Mouse (Mus musculus): Measurements from ENCODE around the gene Ngp.

The Ngp gene

DNA sequence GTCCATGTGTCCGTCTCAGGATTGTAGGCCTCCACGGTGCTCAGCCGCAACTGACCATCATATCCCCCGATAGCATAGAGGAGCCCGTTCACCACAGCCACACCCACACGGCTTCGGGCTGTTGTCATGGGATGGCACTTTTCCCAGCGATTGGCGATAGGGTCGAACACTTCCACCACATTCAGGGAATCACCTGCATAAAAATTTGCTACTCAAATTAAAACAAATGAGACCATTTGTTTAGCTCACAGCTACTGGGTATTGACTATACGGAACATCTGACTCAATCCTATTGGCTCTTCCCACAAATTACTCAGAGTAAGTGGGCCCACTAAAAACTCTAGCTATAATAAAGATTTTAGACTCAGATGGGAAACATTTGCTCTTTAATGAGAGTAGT, 16.5 kb downstream of the Ngp start:
- DNase-seq, result no peak

DNA sequence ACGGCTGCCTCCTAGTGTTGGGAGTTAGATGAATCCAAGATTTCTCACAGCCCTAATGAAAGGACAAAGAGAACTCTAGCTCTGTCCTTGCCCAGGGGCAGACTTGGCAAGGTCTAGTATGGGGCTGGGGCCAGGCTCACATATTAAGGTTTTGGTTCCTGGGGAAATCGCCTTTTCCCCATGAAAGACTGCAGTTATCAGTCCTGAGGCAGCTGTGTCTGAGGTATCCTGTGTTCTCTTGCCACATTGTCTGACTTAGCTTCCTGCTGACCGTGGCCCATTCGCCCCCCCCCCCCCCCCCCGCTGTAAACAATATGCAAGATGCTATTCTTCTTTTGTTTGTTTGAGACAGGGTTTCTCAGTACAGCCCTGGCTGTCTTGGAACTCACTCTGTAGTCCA, 20.5 kb downstream of the Ngp start:
- no peak for DNase-seq

DNA sequence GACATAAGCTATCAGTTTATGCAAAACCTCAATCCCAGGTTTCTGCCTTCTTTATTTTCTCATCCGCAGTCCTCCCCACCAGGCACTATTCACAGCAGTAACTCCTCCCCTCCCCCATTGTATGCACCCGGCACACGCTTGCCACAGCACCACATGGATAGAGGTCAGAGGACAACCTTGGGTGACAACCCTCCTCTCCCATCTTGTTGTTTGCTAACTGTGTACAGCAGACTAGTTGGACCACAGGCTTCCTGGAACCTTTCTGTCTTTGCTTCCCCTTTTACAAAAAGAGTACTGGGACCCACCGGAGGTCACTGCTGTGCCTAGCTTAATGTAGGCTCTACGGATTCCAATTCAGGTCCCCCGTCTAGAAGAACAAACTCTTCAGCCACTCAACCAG, 21.0 kb downstream of the Ngp start:
- no peak for DNase-seq

DNA sequence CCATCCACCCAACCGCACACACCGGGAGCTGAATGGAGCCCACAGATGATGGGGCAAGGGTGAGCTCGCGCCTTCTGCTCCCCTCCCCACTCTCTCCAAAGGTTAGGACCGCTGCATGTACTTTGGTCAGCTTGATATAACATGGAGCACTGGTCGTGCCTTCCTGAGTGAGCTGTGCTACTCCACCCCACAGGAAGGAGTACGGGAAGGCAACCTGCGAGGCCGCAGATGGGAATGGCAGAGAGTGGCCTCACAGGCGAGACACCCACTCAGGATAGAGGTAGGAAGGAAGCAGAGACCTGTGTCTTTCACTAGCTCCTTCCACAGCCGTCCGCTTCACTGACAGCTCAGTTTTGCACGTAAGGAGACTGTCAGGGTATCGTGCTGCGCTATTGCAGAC, 28.8 kb downstream of the Ngp start:
- DNase-seq, result no peak

DNA sequence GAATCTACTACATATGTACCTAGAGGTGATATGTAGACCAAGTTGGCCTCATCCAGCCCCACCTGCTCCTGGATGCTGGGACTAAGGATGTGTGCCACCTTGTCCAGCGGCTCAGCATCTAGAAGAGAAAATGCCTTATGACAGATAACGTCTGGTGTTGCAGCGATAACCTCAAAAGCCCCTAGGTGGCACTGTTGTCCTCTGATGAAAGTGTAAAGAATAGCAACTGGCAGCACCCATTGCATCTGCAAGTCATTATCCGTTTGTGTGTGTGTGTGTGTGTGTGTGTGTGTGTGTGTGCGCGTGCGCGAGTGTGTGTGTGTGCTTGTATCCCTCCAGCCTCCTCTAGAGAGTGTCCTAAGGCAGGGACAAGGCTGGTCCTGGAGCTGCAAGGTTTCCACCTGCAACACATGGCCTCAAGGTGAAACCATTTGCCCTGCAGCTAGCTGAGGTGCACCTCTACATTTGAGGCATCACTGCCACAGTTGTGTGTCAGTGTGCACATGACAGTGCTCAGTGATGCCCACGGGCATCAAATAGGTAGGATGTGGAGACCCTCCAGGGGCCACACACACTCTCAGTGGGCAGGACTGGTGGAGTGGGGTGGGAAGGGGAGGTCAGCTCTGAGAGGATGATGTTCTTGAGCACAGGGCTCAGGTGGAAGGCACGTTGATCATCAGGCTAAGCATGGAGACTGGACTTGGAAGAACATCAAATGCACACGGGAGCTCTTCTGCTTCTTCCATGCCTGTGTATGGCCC, 29.5 kb downstream of the Ngp start:
- DNase-seq, result peak; percentile 72

DNA sequence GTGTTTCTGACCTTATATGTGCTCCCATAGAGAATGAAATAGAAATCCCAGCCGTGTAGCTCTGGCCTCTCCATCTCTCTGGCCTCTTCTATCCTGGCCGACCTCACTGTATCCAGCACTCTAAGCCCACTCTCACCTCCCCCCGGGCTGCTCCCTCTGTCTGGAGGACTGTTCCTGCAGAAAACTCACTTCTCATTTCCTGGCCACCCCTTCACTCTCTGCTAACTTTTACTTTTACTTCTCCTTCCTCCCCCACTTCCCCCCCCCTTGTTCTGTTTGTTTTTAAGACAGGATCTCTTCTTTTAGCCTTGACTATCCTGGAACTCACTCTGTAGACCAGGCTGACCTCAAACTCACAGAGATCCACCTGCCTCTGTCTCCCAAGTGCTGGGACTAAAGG, 33.0 kb downstream of the Ngp start:
- no peak for DNase-seq

DNA sequence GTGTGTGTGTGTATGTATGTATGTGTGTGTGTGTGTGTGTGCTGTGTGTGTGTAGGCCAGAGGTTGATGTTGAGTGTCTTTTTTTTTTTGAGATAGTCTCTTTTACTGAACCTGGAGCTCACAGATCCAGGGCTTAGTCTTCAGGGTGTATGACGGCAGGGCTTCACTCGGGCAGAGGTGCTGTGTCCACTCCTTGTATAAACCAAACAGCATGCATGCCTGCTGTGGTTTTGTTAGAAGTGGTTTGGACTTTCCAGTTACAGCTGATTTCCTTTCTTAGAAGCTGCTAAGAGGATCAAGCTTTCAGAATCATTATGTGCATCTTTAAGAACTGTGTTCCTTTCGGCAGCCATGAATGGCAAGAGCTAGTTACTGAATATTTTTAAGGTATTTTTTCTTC, 38.4 kb downstream of the Ngp start:
- DNase-seq, result no peak

DNA sequence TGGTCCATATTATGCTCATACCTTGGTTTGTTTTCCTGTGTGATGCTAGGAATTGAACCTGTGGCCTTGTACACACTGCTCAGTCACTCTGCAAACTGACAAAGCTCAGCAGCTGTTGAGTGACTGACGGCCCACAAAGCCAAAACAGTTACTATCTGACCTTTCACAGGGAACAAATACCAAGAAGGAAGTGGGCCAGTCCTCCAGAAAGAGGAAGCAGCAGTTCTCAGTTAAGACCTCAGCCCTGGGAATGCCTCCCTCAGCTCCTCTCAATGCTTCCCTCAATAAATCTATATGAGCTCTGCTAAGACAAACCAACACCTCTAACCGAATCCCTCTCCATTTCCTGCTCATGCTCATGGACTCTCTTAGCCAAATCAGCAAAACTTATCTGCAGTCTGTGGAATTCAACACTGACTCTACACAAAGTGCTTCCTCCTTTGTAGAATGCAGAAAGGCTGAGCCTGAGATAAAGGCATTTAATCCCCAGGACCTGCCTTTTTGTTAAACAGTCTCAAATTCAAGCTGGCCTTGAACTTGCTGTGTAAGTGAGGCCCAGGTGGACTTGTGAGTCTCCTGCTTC, 39.7 kb downstream of the Ngp start:
- DNase-seq, result no peak

DNA sequence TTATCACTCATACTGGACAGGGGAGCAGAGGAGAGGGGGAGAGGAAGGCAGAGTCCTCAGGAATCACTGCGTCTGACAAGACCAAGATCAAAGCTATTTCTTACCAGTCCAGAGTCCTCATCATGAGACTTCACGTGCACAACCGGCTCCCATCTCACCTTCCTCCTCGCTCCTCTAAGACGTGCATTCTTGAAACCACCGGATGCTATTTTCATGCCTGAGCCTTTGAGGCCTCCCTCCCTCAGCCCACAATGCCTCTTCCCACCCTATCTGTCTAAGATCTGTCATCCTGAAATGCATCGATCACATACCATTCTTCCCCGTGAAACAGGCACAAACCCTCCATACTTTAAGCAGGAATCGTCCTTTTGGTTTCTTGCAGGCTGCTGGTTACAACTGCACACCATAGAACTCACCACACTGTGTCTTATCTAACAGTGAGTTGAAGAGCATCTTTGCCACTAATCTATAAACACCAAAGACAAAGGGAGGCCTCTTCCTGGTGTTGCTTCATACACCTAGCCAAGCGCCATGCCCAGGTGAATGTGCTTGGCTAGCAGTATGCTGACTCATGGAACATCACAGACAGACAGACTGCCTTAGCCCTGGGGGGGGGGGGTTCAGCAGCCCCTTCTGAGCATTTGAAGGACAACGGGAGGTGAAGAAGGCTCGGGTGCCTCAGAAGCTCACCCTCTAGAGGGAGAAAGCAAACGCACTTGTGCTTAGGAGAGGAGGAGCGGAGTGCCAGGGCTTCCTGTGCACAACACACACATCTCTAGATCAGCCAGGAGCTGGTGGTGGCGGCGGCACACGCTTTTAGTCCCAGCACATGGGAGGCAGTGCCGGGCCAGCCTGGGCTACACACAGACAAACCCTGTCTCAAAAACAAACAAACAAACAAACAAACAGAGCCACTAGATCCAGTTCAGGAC, 41.6 kb downstream of the Ngp start:
- DNase-seq, result no peak

DNA sequence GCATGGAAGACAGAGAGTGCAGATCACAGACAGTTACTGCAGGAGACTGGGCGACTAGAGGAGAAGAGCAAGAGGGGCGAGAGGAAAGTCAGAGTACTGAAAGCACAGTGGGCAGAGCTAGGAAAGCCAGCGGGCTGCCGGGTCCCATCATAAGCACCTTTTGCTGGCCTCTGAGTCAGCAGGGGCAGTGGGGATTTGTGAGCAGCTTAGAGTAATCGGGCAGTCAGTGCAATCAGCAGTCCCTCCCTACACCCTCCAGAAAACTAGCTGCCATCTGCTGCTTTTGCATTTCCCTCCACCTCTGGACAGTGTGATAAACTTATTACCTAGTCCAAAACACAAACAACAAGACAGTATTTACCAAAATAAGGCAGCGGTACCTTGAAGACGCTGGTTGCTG, 42.8 kb downstream of the Ngp start:
- DNase-seq, result no peak

DNA sequence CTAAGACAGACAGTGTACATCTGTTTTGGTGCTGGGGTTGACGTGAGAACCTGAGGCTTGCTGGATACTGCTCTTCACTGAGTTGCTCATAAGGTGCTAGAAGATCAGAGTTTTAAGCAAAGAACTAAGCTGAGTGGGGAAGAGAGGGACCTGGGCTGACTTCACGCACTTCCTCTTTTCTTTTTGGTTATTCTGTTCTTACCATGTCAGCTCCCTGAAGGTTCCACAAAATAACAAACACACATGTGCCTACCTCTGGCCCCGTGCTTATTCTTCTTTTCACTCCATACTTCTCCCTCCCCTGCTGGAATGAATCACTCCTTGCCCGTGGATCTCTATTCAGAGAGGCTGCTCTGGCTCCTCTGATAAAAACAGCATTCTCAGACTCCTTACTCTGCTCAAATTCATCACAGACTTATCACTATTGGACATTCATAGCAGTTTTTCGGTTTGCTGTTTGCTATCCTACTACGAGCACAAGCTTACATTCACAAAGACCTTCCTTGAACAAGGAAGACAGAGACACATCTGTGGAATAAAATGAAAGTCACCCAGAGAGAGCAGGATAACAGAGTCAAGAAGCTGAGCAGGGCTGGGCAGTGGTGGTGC, 44.5 kb downstream of the Ngp start:
- DNase-seq, result no peak

DNA sequence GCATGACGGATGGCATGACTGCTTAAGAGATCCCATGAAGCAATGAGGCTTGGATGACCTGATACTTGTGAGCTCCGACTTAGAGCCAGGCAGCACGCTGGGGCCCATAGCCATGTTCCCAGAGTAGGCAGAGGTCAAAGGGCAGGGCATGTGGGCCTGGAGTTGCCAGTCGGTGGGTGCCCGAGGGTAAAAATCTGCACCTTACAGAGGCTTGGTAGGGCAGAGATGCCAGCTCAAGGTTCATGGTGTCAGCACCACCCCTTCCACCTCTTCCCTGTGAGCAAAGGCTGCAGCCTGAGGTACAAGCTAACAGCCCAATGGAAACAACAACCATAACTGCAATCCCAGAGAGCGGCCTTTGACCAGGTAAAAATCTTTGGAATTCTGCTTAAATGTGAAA, 45.8 kb downstream of the Ngp start:
- DNase-seq, result no peak

DNA sequence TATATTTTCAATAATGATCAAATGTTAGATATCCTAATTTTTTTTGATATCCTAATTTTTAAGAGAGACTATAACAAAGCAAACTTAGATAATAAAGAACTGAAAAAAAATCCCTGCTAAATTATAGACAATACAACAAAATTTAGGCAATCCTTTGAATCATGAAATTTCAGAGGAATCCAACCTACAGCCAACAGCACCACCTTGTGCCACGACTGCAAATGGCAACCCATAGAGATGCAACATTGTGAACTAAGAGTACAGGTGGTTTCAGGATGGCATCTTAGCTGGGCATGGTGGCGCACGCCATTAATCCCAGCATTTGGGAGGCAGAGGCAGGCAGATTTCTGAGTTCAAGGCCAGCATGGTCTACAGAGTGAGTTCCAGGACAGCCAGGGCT, 46.6 kb downstream of the Ngp start:
- DNase-seq, result no peak

All from cerebellum, adult 8-10 months (tissue).